Mouse (Mus musculus) urinary bladder, postnatal 10 days (tissue): ENCODE measurements at regions not wholly inside any gene's neighbourhood (a gene's known extent, or its start where the extent isn't known, plus 50 kb on each side); places are given as distances from the start of the nearest gene placed in this dataset.

Experiments used
- DNase-seq: peaks from one replicate; pipeline ENCODE4 v3.0.0; 2022; ENCODE audit warnings: low spot score

- DNase-seq = no peak
These were observed 243.9 kb downstream of the Tcf7l2 start for GRCm38 (mm10) chr19:55985518-55985917.

DNA sequence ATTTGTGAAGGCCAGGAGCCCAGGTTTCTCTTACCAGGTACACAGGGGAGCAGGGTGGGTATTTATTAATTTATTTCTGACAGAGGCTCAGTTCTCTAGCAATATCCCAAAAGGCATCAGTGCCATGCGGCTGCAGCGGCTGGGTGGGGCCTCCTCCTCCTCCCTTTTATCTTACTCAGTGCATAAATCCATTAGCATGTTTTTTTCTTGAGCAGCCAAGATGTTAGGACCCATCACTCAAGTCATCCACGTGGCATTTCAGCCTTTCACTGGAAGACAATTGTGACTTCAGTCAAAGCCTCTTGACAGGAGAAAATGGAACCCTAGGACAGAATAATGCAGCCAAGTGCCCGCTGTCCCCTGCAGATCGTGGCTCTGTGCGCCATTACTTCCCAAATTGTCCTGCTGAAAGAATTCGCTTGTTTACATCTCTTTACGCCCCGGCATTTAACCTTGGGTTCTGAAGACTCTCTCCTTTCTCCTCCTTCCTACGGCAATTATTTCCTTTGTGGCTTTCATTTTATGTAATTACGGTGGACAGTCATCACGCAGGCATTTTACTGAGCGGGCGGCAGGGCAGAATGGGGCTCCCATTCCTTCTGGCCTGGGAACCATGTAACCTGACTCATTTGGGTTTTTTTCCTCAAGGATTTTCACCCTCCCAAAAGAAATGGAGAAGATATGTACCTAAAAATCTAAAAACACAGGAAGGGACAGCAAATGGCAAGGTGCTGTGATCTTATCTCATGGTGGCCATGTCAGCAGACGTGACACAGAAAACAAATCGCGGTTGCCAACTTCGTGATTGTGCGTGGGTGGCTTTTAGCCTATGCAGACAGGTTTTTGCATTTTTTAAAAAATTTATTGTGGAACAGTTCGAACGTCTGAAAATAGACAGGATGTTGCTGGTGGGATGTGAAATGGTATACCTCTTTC, 250.4 kb downstream of the Tcf7l2 start:
- no peak for DNase-seq

DNA sequence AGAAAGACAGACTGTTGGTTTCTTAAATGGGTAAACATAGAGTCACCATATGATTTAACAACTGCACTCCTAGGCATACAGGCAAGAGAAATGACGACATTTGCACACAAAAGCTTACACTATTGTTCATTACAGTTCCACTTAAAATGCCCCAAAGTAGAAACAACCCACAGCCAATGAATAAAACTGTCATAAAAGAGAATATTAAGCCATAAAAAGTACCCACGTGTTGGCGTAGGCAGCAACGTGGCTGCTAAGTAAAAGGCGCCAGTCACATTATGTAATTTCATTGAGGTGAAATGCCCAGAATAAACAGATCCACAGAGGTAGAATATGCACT, 251.1 kb downstream of the Tcf7l2 start:
- no peak for DNase-seq

DNA sequence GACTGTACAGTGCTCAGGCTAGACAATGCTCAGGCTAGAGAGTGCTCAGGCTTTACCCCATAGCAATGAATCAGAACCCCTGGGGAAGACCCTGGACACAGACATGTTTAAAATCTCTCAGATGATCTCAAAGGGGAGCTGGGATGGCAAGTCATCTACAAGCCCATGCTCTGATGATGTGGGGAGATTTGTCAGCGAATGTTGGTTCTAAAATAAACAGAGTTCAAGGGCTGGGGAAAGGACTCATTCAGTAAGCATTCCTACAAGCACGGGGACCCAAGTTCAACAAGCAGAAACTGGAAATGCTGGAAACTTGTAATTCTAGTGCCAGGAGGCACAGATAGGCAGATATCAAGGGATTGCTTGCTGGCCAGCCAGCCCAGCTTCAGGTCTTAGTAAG, 254.1 kb downstream of the Tcf7l2 start:
- DNase-seq = no peak

GRCm38 (mm10) chr19:55998454-55999180, 257.0 kb downstream of the Tcf7l2 start:
- DNase-seq = no peak

GRCm38 (mm10) chr19:55999409-55999808, 257.8 kb downstream of the Tcf7l2 start:
- DNase-seq = no peak

DNA sequence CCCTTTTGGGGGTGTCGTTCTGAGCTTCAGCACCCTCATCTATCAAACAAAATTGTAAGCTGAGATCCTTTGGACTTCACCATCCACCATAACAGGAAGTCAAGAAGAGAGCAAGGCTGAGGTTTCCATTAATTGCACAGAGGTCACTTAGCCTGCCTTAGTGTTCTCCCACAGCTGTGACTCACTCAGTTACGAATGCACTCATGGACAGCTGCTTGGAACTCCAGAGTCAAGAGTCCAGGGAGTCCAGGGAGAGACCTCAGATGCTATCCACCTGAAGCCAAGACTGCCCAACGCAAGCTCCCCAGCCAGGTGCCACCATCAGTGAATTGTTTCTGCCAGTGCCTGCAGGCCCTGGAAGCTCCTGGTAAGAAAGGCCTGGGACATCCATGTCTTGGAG, 259.8 kb downstream of the Tcf7l2 start:
- DNase-seq = no peak

DNA sequence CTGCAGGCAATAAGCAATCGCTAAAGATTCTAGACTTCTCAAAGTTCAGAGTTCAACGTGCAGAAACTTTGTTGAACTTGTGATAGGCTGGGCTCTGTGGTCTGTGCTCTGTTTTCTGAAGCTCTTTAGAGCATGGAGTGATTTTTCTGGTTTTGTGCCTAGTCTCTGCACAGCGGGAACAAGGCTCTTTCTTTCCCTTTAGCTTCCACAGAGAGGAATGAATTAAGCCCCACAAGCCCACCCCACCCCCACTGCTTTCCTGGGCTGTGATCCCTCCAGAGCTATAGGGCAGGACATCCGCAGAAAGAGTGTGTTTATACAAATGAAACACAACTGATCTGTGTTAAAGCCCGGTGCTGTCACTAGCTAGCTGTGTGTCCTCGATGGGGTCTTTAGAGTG, 264.3 kb downstream of the Tcf7l2 start:
- no peak for DNase-seq

DNA sequence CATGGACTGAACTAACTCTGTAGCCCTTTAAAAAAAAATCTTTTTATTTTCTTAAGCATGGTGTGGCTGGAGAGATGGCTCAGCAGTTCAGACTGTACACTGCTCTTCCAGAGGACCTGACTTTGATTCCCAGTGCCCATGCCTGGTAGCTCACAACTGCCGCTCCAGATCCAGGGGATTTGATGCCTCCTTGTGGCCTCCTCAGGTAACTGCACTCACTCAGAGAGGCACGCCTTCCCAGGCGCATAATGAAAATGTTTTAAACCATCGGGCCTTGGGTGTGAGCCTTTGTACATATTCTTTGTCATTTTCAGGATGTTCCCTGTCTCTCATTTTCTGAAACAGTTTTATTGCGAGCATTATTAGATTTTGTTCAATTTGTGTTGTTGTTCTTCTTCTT, 265.8 kb downstream of the Tcf7l2 start:
- no peak for DNase-seq

GRCm38 (mm10) chr19:56010766-56011165, 269.1 kb downstream of the Tcf7l2 start:
- DNase-seq = no peak

DNA sequence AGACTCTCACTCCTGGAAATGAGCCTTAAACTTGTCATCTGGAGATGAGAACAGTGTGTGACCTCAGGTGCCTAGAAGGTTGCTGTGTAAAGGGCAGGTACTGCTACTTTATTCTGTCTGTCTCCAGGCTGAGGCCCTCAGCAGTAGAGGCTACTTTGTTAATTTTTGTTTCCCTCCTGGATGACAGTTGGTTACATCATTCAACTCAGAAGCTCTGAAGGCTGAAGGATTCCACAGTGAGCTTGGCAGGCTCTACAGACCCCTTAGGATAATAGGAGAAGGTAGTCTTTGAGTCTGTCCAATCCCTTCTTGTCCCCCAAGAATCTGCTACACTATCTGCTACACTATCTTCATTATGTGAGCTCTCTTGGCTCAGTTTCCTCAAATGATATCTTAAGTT, 269.7 kb downstream of the Tcf7l2 start:
- DNase-seq = no peak

GRCm38 (mm10) chr19:56016548-56017346, 270.2 kb upstream of the Habp2 start:
- no peak for DNase-seq

GRCm38 (mm10) chr19:56017524-56017923, 269.4 kb upstream of the Habp2 start:
- no peak for DNase-seq

DNA sequence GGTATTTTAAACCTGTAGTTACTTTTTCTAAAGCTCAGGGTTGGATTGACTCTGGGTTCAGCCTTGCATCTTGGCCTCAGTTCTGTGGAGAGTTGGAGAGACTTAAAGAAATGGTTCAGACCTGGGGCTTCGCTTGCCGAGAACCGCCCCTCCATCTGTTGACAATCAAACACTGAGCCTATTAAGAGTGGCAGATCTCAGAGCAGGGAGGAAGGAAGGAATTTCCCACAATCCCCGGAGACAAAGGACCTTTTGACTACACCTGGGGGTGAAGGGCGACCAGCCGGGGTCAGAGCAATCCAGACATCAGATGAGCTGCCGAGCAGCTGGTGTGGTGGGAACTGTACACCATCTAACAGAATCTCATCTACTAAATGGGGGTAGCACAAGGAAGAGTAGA, 267.8 kb upstream of the Habp2 start:
- no peak for DNase-seq

DNA sequence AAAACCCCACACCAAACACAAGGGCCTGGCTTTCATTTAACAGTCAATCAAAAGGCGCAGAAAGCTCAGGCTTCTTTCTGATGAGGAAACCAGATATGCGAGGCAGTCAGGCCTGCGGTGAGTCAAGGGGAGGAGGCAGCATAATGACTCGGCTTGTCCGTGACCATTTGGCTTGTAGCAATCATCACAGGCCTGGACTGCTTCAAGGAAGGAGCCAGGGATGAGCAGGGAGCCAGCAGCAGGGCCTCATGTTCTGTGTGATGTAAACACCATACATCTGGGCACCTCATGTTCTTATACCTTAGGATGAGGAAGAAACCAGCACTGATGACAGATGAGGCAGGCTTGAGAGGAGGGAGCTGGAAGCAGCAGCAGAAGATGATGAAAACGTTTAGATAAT, 264.6 kb upstream of the Habp2 start:
- DNase-seq = no peak

DNA sequence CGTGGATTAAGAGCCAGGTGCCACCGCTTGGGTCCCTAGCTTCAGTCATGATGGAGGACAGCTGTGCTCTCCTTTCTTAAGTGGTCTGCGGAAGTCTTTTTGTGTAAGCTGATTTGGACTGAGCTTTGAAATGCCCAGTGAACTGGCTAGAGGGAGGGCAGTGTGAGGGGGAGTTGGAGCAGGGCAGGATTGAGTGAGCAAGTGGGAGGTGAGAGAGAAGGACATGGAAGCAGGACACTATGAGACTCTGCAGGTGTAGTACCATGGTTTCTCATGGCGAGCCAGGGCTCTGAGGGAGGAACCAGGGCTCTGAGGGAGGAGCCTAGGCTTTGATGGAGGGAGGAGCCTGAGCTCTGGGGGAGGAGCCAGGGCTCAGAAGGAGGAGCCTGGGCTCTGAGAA, 262.3 kb upstream of the Habp2 start:
- DNase-seq = no peak

- DNase-seq = no peak
These were observed 257.3 kb upstream of the Habp2 start for GRCm38 (mm10) chr19:56029428-56030281.

GRCm38 (mm10) chr19:56030401-56030925, 256.5 kb upstream of the Habp2 start:
- DNase-seq = no peak

DNA sequence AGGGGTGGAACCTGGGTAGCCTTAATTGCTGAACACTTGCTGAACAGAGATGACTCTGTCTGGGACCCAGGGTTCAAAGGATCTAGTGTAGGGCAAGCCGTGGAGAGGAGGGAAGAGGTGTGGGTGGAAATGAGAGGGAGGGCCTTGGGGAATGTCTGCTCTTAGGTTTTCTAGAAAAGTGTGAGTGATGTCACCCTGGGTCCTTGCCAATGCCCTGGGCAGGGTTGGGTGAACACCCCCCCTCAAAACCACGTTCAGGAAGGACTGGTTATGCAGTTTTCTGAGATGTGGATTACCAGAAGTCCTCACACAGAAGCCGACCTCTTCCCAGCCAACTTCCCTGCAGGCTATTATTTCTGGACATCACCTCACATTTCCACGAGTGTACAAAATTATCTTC, 252.4 kb upstream of the Habp2 start:
- no peak for DNase-seq

DNA sequence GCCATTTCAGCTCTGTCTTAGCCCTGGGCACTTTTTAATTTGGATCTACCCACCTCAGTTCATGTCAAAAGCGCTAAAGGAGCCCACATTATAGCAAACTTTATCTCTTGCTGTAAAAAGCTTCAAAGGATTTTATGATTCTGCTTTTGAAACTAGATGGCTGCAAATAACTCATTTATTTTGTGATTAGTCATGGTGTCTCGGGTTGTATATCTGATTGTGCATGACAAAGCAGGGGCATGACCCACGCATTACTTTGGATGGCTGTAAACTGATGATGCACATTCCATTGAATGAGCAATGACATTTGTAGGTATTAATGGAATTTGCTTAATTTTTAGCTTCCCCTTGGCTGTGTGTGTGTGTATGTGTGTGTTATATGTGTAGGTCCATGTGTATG, 249.4 kb upstream of the Habp2 start:
- DNase-seq = no peak
